Mouse (Mus musculus) C2C12 (cell line): ENCODE data around the gene Plekha4. TPM values are rescaled to one million over a fixed set of nuclear protein-coding genes. Genes with fewer than 3 reads are reported as not detected.
"Not testable (repeated sequence)": the region's sequence is repeated elsewhere in the genome, so short reads cannot be mapped to it uniquely, and the experiment has no call there.

Experiments
- H3K27me3 ChIP-seq: one replicate; pipeline ENCODE4 v1.6.1; 2011; ENCODE audit not compliant: control insufficient read depth, insufficient read depth, insufficient read length
- H3K36me3 ChIP-seq: one replicate; pipeline ENCODE4 v1.6.1; 2011; ENCODE audit not compliant: control insufficient read depth, insufficient read depth
- H3K4me3 ChIP-seq: one replicate; pipeline ENCODE4 v1.5.1; 2011; ENCODE audit warnings: mild to moderate bottlenecking, control low read depth; ENCODE audit not compliant: poor library complexity, insufficient read depth, severe bottlenecking
- H3K79me2 ChIP-seq: one replicate; pipeline ENCODE4 v1.6.1; 2011; ENCODE audit not compliant: control insufficient read depth, insufficient read depth
- H3K79me3 ChIP-seq: one replicate; pipeline ENCODE4 v1.6.1; 2011; ENCODE audit warnings: low read depth, control low read depth
- H3ac ChIP-seq: one replicate; pipeline ENCODE3; 2011; ENCODE audit warnings: low read depth; ENCODE audit not compliant: control insufficient read depth, insufficient read length
- CEBPB ChIP-seq: IDR thresholded peaks from one replicate; pipeline ENCODE4 v1.6.1; 2011; ENCODE audit warnings: low read depth, mild to moderate bottlenecking, control low read depth, moderate library complexity
- CTCF ChIP-seq: IDR thresholded peaks from one replicate; pipeline ENCODE4 v1.5.1; 2011; ENCODE audit not compliant: control insufficient read depth, insufficient read depth, insufficient read length
- FOSL1 ChIP-seq: IDR thresholded peaks from one replicate; pipeline ENCODE4 v1.8.0; 2011; ENCODE audit warnings: mild to moderate bottlenecking, low read length; ENCODE audit not compliant: poor library complexity, insufficient read depth, severe bottlenecking
- MAX ChIP-seq: IDR thresholded peaks from one replicate; pipeline ENCODE4 v1.6.1; 2011; ENCODE audit warnings: mild to moderate bottlenecking, control low read depth
- MYOD1 ChIP-seq: IDR thresholded peaks from one replicate; pipeline ENCODE4 v1.6.1; 2011; ENCODE audit warnings: low read depth; ENCODE audit not compliant: control insufficient read depth, insufficient read length
- MYOG ChIP-seq: IDR thresholded peaks from one replicate; pipeline ENCODE4 v1.6.1; 2011; ENCODE audit not compliant: control insufficient read depth, insufficient read length; ENCODE audit errors: extremely low read depth
- USF1 ChIP-seq: IDR thresholded peaks from one replicate; pipeline ENCODE4 v1.6.1; 2011; ENCODE audit warnings: low read depth, mild to moderate bottlenecking, control low read depth, moderate library complexity
- polyA plus RNA-seq: library from polyadenylated mRNA; unstranded; fragments of >200 nt; fragmentation: generic; extraction: Trizol; gene quantifications from one replicate; pipeline ENCODE4 v1.2.1, GENCODE M21; 2012; ENCODE audit warnings: missing spikeins

Plekha4 gene
- polyA plus RNA-seq, 1 experiment: 0.89 TPM

GRCm38 (mm10) chr7:45482166-45482565, 44.0 kb upstream of the Plekha4 start:
- H3ac ChIP-seq: no peak overlapping the region
- H3K79me2 ChIP-seq: no peaks in the 10 kb centered on the region
- no peaks in the 10 kb centered on the region for H3K27me3 ChIP-seq
- H3K79me3 ChIP-seq: no peaks in the 10 kb centered on the region
- no peak overlapping the region for H3K4me3 ChIP-seq
- TF ChIP-seq USF1: no peak
- no peak for TF ChIP-seq FOSL1
- no peak for TF ChIP-seq MYOD1
- no peak for TF ChIP-seq CEBPB
- TF ChIP-seq MYOG: no peak
- TF ChIP-seq MAX: no peak
- TF ChIP-seq CTCF: no peak
- no peaks in the 10 kb centered on the region for H3K36me3 ChIP-seq

- H3K27me3 ChIP-seq, H3ac ChIP-seq, H3K79me3 ChIP-seq, H3K36me3 ChIP-seq, H3K4me3 ChIP-seq, H3K79me2 ChIP-seq: not testable (repeated sequence)
These were observed 41.1 kb upstream of the Plekha4 start for GRCm38 (mm10) chr7:45484985-45485384.

GRCm38 (mm10) chr7:45486158-45486557, 40.0 kb upstream of the Plekha4 start:
- Histone ChIP-seq H3K36me3 (no peaks in the 10 kb centered on the region), H3K79me2 (no peaks in the 10 kb centered on the region), H3ac (no peak overlapping the region), H3K4me3 (no peak overlapping the region), H3K27me3 (no peaks in the 10 kb centered on the region), H3K79me3 (no peaks in the 10 kb centered on the region)
- TF ChIP-seq MAX (no peak), CTCF (no peak), MYOD1 (no peak), MYOG (no peak), USF1 (no peak), CEBPB (no peak), FOSL1 (no peak)

- TF ChIP-seq MAX: no peak
- no peak for TF ChIP-seq FOSL1
- no peak for TF ChIP-seq MYOD1
- TF ChIP-seq CTCF: no peak
- no peak for TF ChIP-seq CEBPB
- TF ChIP-seq MYOG: no peak
- TF ChIP-seq USF1: no peak
- H3K4me3 ChIP-seq: no peak within 1 kb of the TSS
- H3K79me2 ChIP-seq: no peaks in the 10 kb centered on the region
- H3ac ChIP-seq: no peak within 1 kb of the TSS
- no peaks in the 10 kb centered on the region for H3K27me3 ChIP-seq
- no peaks in the 10 kb centered on the region for H3K79me3 ChIP-seq
- no peaks in the 10 kb centered on the region for H3K36me3 ChIP-seq
These were observed 39.2 kb upstream of the Plekha4 start, which contains the start of gene Gm45808 for GRCm38 (mm10) chr7:45486761-45487415. Gene Gm45808, minus strand, starts transcription at chr7:45486811.

GRCm38 (mm10) chr7:45487861-45488292, 38.3 kb upstream of the Plekha4 start:
- Histone ChIP-seq H3K79me2 (no peaks in the 10 kb centered on the region), H3K79me3 (no peaks in the 10 kb centered on the region), H3K36me3 (no peaks in the 10 kb centered on the region), H3K4me3 (no peak overlapping the region), H3K27me3 (no peaks in the 10 kb centered on the region), H3ac (no peak overlapping the region)
- TF ChIP-seq CTCF (no peak), USF1 (no peak), MYOG (no peak)

- H3K27me3 ChIP-seq: no peaks in the 10 kb centered on the region
- H3K79me3 ChIP-seq: no peaks in the 10 kb centered on the region
- H3K4me3 ChIP-seq: no peak within 1 kb of the TSS
- no peaks in the 10 kb centered on the region for H3K36me3 ChIP-seq
- H3K79me2 ChIP-seq: no peaks in the 10 kb centered on the region
- no peak within 1 kb of the TSS for H3ac ChIP-seq
- TF ChIP-seq FOSL1: no peak
- no peak for TF ChIP-seq CEBPB
- TF ChIP-seq CTCF: no peak
- TF ChIP-seq MYOG: no peak
- TF ChIP-seq MAX: no peak
- TF ChIP-seq USF1: no peak
- no peak for TF ChIP-seq MYOD1
These were observed 37.6 kb upstream of the Plekha4 start, which contains the start of gene Dhdh for GRCm38 (mm10) chr7:45488293-45489204. Gene Dhdh, minus strand, starts transcription at chr7:45488805.
